Mouse (Mus musculus): ENCODE data around the gene Rnf10. TPM values are rescaled to one million over a fixed set of nuclear protein-coding genes. Genes with fewer than 3 reads are reported as not detected.

Gene Rnf10
- total and polyA plus RNA-seq, 2 experiments from 2014 or later: 103 to 158 TPM

- Histone ChIP-seq H3K27ac (ENCODE audit: low read depth, low read length) (peak within 1 kb of the TSS; percentile 58), H3K9ac (replicated peaks; ENCODE audit: low read length, poor library complexity, severe bottlenecking) (peak within 1 kb of the TSS; percentile 66), H3K27me3 (ENCODE audit: insufficient read depth, low read length) (peaks cover 3% of the 10 kb centered on the region; the same call in 1 of the 2 replicates), H3K4me2 (ENCODE audit: low read depth, low read length, poor library complexity, severe bottlenecking) (peak within 1 kb of the TSS; percentile 78), H3K4me3 (ENCODE audit: low read depth, low read length) (peak within 1 kb of the TSS; percentile 52), H3K9me3 (ENCODE audit: low read length) (no peaks in the 10 kb centered on the region), H3K36me3 (ENCODE audit: insufficient read depth, low read length) (peaks cover 12% of the 10 kb centered on the region), H3K4me1 (ENCODE audit: insufficient read depth, low read length) (peaks cover 10% of the 10 kb centered on the region; the same call in 1 of the 2 replicates)
- TF ChIP-seq CTCF (IDR thresholded peaks at IDR 0.05): peak; percentile 94
- 2% methylated on average over 21 of the region's 21 CpGs for WGBS
- DNase-seq (ENCODE audit: low spot score) (peak; percentile 93), ATAC-seq (ENCODE audit: low FRiP score) (peak; percentile 73; the same call in 1 of the 2 replicates)
These were observed 36.9 kb downstream of the Rnf10 start, which contains the start of gene Pop5 for GRCm38 (mm10) chr5:115235786-115236263. Pop5 (plus strand) TSS chr5:115235836.

- WGBS: under 1% methylated on average over 38 of the region's 45 CpGs
- DNase-seq (ENCODE audit: low spot score) (peak; percentile 70), ATAC-seq (ENCODE audit: low FRiP score) (peak; percentile 44; the same call in 1 of the 2 replicates)
- Histone ChIP-seq H3K27ac (ENCODE audit: low read depth, low read length) (peak overlapping the region; percentile 58), H3K9me3 (ENCODE audit: low read length) (no peaks in the 10 kb centered on the region), H3K4me3 (ENCODE audit: low read depth, low read length) (peak overlapping the region; percentile 52), H3K4me1 (ENCODE audit: insufficient read depth, low read length) (peaks cover 10% of the 10 kb centered on the region; the same call in 1 of the 2 replicates), H3K9ac (replicated peaks; ENCODE audit: low read length, poor library complexity, severe bottlenecking) (peak overlapping the region; percentile 66), H3K4me2 (ENCODE audit: low read depth, low read length, poor library complexity, severe bottlenecking) (peak overlapping the region; percentile 78), H3K36me3 (ENCODE audit: insufficient read depth, low read length) (peaks cover 7% of the 10 kb centered on the region), H3K27me3 (ENCODE audit: insufficient read depth, low read length) (peaks cover 3% of the 10 kb centered on the region; the same call in 1 of the 2 replicates)
- TF ChIP-seq CTCF (IDR thresholded peaks at IDR 0.05): no peak
These were observed 37.4 kb downstream of the Rnf10 start for GRCm38 (mm10) chr5:115235323-115235771.

GRCm38 (mm10) chr5:115234519-115234918 lies 38.2 kb downstream of the Rnf10 start:
- no peaks in the 10 kb centered on the region for H3K9me3 ChIP-seq (ENCODE audit: low read length)
- peaks cover 3% of the 10 kb centered on the region; the same call in 1 of the 2 replicates for H3K27me3 ChIP-seq (ENCODE audit: insufficient read depth, low read length)
- ATAC-seq (ENCODE audit: low FRiP score): no peak
- H3K9ac ChIP-seq (replicated peaks; ENCODE audit: low read length, poor library complexity, severe bottlenecking): no peak overlapping the region
- no peak overlapping the region for H3K4me3 ChIP-seq (ENCODE audit: low read depth, low read length)
- H3K4me1 ChIP-seq (ENCODE audit: insufficient read depth, low read length): peaks cover 10% of the 10 kb centered on the region; the same call in 1 of the 2 replicates
- H3K36me3 ChIP-seq (ENCODE audit: insufficient read depth, low read length): no peaks in the 10 kb centered on the region
- no peak overlapping the region for H3K4me2 ChIP-seq (ENCODE audit: low read depth, low read length, poor library complexity, severe bottlenecking)
- 59% methylated on average over 6 of the region's 6 CpGs for WGBS
- no peak for TF ChIP-seq CTCF (IDR thresholded peaks at IDR 0.05)
- no peak overlapping the region for H3K27ac ChIP-seq (ENCODE audit: low read depth, low read length)
- no peak for DNase-seq (ENCODE audit: low spot score)

GRCm38 (mm10) chr5:115233031-115233780 lies 39.5 kb downstream of the Rnf10 start:
- DNase-seq (ENCODE audit: low spot score) (no peak), ATAC-seq (ENCODE audit: low FRiP score) (no peak)
- Histone ChIP-seq H3K4me1 (ENCODE audit: insufficient read depth, low read length) (0 out of 2 replicates have a peak, but pooled peaks cover 3% of the 10 kb centered on the region), H3K27ac (ENCODE audit: low read depth, low read length) (no peak overlapping the region), H3K36me3 (ENCODE audit: insufficient read depth, low read length) (no peaks in the 10 kb centered on the region), H3K9ac (replicated peaks; ENCODE audit: low read length, poor library complexity, severe bottlenecking) (no peak overlapping the region), H3K4me2 (ENCODE audit: low read depth, low read length, poor library complexity, severe bottlenecking) (no peak overlapping the region), H3K4me3 (ENCODE audit: low read depth, low read length) (no peak overlapping the region), H3K9me3 (ENCODE audit: low read length) (no peaks in the 10 kb centered on the region), H3K27me3 (ENCODE audit: insufficient read depth, low read length) (peaks cover 3% of the 10 kb centered on the region; the same call in 1 of the 2 replicates)
- WGBS: 92% methylated on average over 14 of the region's 14 CpGs
- TF ChIP-seq CTCF (IDR thresholded peaks at IDR 0.05): no peak; the same call in 1 of the 2 replicates

- DNase-seq (ENCODE audit: low spot score) (no peak), ATAC-seq (ENCODE audit: low FRiP score) (no peak)
- Histone ChIP-seq H3K9ac (replicated peaks; ENCODE audit: low read length, poor library complexity, severe bottlenecking) (no peak overlapping the region), H3K4me3 (ENCODE audit: low read depth, low read length) (no peak overlapping the region), H3K9me3 (ENCODE audit: low read length) (no peaks in the 10 kb centered on the region), H3K36me3 (ENCODE audit: insufficient read depth, low read length) (no peaks in the 10 kb centered on the region), H3K27ac (ENCODE audit: low read depth, low read length) (no peak overlapping the region), H3K4me2 (ENCODE audit: low read depth, low read length, poor library complexity, severe bottlenecking) (no peak overlapping the region), H3K4me1 (ENCODE audit: insufficient read depth, low read length) (0 out of 2 replicates have a peak, but pooled peaks cover 3% of the 10 kb centered on the region), H3K27me3 (ENCODE audit: insufficient read depth, low read length) (peaks cover 3% of the 10 kb centered on the region; the same call in 1 of the 2 replicates)
- TF ChIP-seq CTCF (IDR thresholded peaks at IDR 0.05): no peak
- 70% methylated on average over 6 of the region's 6 CpGs for WGBS
These were observed 40.2 kb downstream of the Rnf10 start for GRCm38 (mm10) chr5:115232516-115232915.

All from midbrain, postnatal 0 days (tissue).